Mouse (Mus musculus): ENCODE results near the gene Phyhipl. TPM values are rescaled to one million over a fixed set of nuclear protein-coding genes. Genes with fewer than 3 reads are reported as not detected.

Phyhipl gene
- polyA plus RNA-seq, 1 experiment from 2014 or later = 4.5 TPM

- Histone ChIP-seq H3K9me3 (ENCODE audit: control insufficient read depth, low read depth, low read length) (no peaks in the 10 kb centered on the region), H3K4me2 (replicated peaks; ENCODE audit: low read depth, low read length) (peak overlapping the region; percentile 97), H3K9ac (replicated peaks; ENCODE audit: low read depth, low read length) (0 out of 2 replicates have a peak overlapping the region, but pooled peaks have one; percentile 10), H3K36me3 (ENCODE audit: control insufficient read depth, insufficient read depth, low read length) (no peaks in the 10 kb centered on the region), H3K27ac (ENCODE audit: low read length) (no peak overlapping the region), H3K4me1 (ENCODE audit: control insufficient read depth, insufficient read depth, low read length) (no peaks in the 10 kb centered on the region), H3K4me3 (ENCODE audit: low read depth, low read length) (peak overlapping the region; percentile 63), H3K27me3 (ENCODE audit: control insufficient read depth, insufficient read depth, low read length) (peaks cover 12% of the 10 kb centered on the region)
- ATAC-seq (ENCODE audit: insufficient number of reproducible peaks, insufficient read depth, low FRiP score, low read depth) = peak; percentile 35; the same call in 1 of the 2 replicates
- WGBS = under 1% methylated on average over 28 of the region's 28 CpGs
Observed at GRCm38 (mm10) chr10:70599925-70600305, 55.9 kb downstream of the Phyhipl start.

- WGBS = under 1% methylated on average over 106 of the region's 124 CpGs
- Histone ChIP-seq H3K9me3 (ENCODE audit: control insufficient read depth, low read depth, low read length) (no peaks in the 10 kb centered on the region), H3K9ac (replicated peaks; ENCODE audit: low read depth, low read length) (0 out of 2 replicates have a peak overlapping the region, but pooled peaks have one; percentile 10), H3K4me1 (ENCODE audit: control insufficient read depth, insufficient read depth, low read length) (no peaks in the 10 kb centered on the region), H3K4me2 (replicated peaks; ENCODE audit: low read depth, low read length) (peak overlapping the region; percentile 97), H3K27me3 (ENCODE audit: control insufficient read depth, insufficient read depth, low read length) (peaks cover 12% of the 10 kb centered on the region), H3K4me3 (ENCODE audit: low read depth, low read length) (peak overlapping the region; percentile 63), H3K27ac (ENCODE audit: low read length) (no peak overlapping the region), H3K36me3 (ENCODE audit: control insufficient read depth, insufficient read depth, low read length) (no peaks in the 10 kb centered on the region)
- peak; percentile 93 for ATAC-seq (ENCODE audit: insufficient number of reproducible peaks, insufficient read depth, low FRiP score, low read depth)
Observed at GRCm38 (mm10) chr10:70599126-70599924, 56.4 kb downstream of the Phyhipl start.

DNA sequence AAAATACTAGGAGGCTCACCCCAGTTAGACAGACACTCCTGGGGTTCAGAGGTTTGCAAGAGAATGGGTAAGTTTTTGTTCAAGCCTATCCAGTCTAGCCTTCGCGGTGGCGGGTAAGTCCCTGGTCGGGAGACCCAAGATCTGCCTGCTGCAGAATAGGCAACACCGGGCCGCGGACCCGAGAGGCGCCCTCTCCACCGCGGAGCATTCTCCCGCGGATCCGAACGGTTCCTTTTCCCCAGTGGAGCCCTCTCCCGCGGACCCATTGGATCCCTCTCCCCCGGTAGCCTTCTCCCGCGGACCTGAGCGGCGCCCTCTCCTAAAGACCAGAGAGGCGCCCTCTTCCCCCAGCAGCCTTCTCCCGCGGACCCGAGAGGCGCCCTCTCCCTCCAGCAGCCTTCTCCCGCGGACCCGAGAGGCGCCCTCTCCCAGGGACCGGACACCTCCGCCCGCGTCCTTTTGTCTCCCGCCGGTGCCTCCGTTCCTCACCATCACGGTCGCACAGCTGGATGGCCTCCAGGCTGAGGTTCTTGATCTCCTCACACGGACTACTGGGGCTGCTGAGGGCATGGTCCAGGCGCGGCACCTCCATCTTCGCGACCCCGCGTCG, 57.1 kb downstream of the Phyhipl start:
- Histone ChIP-seq H3K27me3 (ENCODE audit: control insufficient read depth, insufficient read depth, low read length) (peaks cover 12% of the 10 kb centered on the region), H3K4me3 (ENCODE audit: low read depth, low read length) (peak overlapping the region; percentile 63), H3K4me1 (ENCODE audit: control insufficient read depth, insufficient read depth, low read length) (no peaks in the 10 kb centered on the region), H3K9me3 (ENCODE audit: control insufficient read depth, low read depth, low read length) (no peaks in the 10 kb centered on the region), H3K27ac (ENCODE audit: low read length) (no peak overlapping the region), H3K36me3 (ENCODE audit: control insufficient read depth, insufficient read depth, low read length) (no peaks in the 10 kb centered on the region), H3K4me2 (replicated peaks; ENCODE audit: low read depth, low read length) (peak overlapping the region; percentile 97), H3K9ac (replicated peaks; ENCODE audit: low read depth, low read length) (no peak overlapping the region)
- peak; percentile 57 for ATAC-seq (ENCODE audit: insufficient number of reproducible peaks, insufficient read depth, low FRiP score, low read depth)
- under 1% methylated on average over 48 of the region's 48 CpGs for WGBS

DNA sequence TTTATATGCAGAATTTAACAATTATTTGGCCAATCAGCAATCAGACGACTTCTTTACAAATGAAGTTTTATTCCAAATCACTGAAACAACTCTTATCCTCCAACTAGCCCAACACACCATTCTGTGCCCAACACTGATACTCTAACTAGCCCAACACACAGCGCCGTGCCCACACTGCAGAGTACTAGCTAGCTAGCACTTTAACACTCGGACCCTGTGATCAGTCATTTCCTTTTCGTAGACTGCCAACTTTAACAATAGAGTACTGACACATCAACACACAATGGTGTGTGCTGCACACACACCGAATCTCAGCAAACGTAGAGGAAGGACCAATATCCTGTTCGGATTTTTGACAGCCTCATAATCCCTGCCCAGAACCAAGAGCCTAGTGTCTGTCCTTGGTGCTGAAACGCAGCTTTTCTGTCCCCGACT, 57.7 kb downstream of the Phyhipl start:
- no peak overlapping the region for H3K9ac ChIP-seq (replicated peaks; ENCODE audit: low read depth, low read length)
- 22% methylated on average over 10 of the region's 10 CpGs for WGBS
- no peaks in the 10 kb centered on the region for H3K4me1 ChIP-seq (ENCODE audit: control insufficient read depth, insufficient read depth, low read length)
- no peak for ATAC-seq (ENCODE audit: insufficient number of reproducible peaks, insufficient read depth, low FRiP score, low read depth)
- H3K27me3 ChIP-seq (ENCODE audit: control insufficient read depth, insufficient read depth, low read length) = peaks cover 12% of the 10 kb centered on the region
- no peaks in the 10 kb centered on the region for H3K36me3 ChIP-seq (ENCODE audit: control insufficient read depth, insufficient read depth, low read length)
- H3K9me3 ChIP-seq (ENCODE audit: control insufficient read depth, low read depth, low read length) = no peaks in the 10 kb centered on the region
- H3K4me3 ChIP-seq (ENCODE audit: low read depth, low read length) = peak overlapping the region; percentile 63
- H3K27ac ChIP-seq (ENCODE audit: low read length) = no peak overlapping the region
- H3K4me2 ChIP-seq (replicated peaks; ENCODE audit: low read depth, low read length) = peak overlapping the region; percentile 97

GRCm38 (mm10) chr10:70594007-70594406, 61.8 kb downstream of the Phyhipl start:
- no peaks in the 10 kb centered on the region for H3K9me3 ChIP-seq (ENCODE audit: control insufficient read depth, low read depth, low read length)
- ATAC-seq (ENCODE audit: insufficient number of reproducible peaks, insufficient read depth, low FRiP score, low read depth) = no peak

GRCm38 (mm10) chr10:70586876-70587405, 68.8 kb downstream of the Phyhipl start:
- Histone ChIP-seq H3K9me3 (ENCODE audit: control insufficient read depth, low read depth, low read length) (no peaks in the 10 kb centered on the region), H3K4me3 (ENCODE audit: low read depth, low read length) (no peak overlapping the region), H3K36me3 (ENCODE audit: control insufficient read depth, insufficient read depth, low read length) (no peaks in the 10 kb centered on the region), H3K27me3 (ENCODE audit: control insufficient read depth, insufficient read depth, low read length) (no peaks in the 10 kb centered on the region), H3K4me2 (replicated peaks; ENCODE audit: low read depth, low read length) (no peak overlapping the region), H3K4me1 (ENCODE audit: control insufficient read depth, insufficient read depth, low read length) (no peaks in the 10 kb centered on the region), H3K9ac (replicated peaks; ENCODE audit: low read depth, low read length) (no peak overlapping the region), H3K27ac (ENCODE audit: low read length) (no peak overlapping the region)
- 85% methylated on average over 3 of the region's 3 CpGs for WGBS
- ATAC-seq (ENCODE audit: insufficient number of reproducible peaks, insufficient read depth, low FRiP score, low read depth) = no peak

More at GRCm38 (mm10) chr10:70594007-70594406, 61.8 kb downstream of the Phyhipl start:
- Histone ChIP-seq H3K4me1 (ENCODE audit: control insufficient read depth, insufficient read depth, low read length) (no peaks in the 10 kb centered on the region), H3K9ac (replicated peaks; ENCODE audit: low read depth, low read length) (no peak overlapping the region), H3K4me3 (ENCODE audit: low read depth, low read length) (no peak overlapping the region), H3K27me3 (ENCODE audit: control insufficient read depth, insufficient read depth, low read length) (peaks cover 2% of the 10 kb centered on the region; the same call in 1 of the 2 replicates), H3K27ac (ENCODE audit: low read length) (no peak overlapping the region), H3K4me2 (replicated peaks; ENCODE audit: low read depth, low read length) (no peak overlapping the region), H3K36me3 (ENCODE audit: control insufficient read depth, insufficient read depth, low read length) (no peaks in the 10 kb centered on the region)
- 59% methylated on average over 1 of the region's 1 CpGs for WGBS

GRCm38 (mm10) chr10:70584171-70584570, 71.6 kb downstream of the Phyhipl start:
- H3K9ac ChIP-seq (replicated peaks; ENCODE audit: low read depth, low read length) = no peak overlapping the region
- no peak overlapping the region for H3K4me3 ChIP-seq (ENCODE audit: low read depth, low read length)
- no peaks in the 10 kb centered on the region for H3K4me1 ChIP-seq (ENCODE audit: control insufficient read depth, insufficient read depth, low read length)
- ATAC-seq (ENCODE audit: insufficient number of reproducible peaks, insufficient read depth, low FRiP score, low read depth) = no peak
- H3K9me3 ChIP-seq (ENCODE audit: control insufficient read depth, low read depth, low read length) = no peaks in the 10 kb centered on the region
- H3K27ac ChIP-seq (ENCODE audit: low read length) = no peak overlapping the region
- 77% methylated on average over 1 of the region's 1 CpGs for WGBS
- H3K36me3 ChIP-seq (ENCODE audit: control insufficient read depth, insufficient read depth, low read length) = no peaks in the 10 kb centered on the region
- no peak overlapping the region for H3K4me2 ChIP-seq (replicated peaks; ENCODE audit: low read depth, low read length)
- no peaks in the 10 kb centered on the region for H3K27me3 ChIP-seq (ENCODE audit: control insufficient read depth, insufficient read depth, low read length)

DNA sequence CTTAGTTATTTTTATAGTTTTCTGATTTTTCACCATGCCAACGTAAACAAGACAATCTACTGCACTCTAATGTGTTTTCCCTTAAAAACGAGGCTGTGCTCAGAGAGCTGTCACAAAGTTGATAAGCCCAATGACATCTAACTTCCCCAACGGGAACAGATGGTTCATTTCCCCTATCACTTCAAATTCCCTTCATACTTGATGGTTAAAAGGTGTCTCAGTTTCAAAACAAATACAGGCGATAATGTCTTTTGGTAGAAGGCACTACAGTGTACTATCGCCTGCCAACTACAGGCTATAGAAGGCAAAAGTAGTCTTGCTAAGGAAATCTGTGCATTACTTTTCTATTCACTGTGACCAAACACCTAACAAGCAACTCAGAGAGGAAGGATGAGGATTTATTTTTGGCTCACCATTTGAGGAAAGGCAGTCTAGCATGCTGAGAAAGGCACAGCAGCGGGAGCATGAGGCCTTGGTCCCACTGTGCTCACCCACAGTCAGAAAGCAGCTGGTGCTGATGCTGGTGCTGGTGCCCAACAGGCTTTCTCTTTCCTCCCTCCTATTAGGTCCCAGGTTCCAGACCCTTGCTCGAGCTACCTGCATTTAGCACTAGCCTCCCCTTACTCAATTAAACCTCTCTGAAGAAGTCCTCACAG, 74.1 kb downstream of the Phyhipl start:
- Histone ChIP-seq H3K4me3 (ENCODE audit: low read depth, low read length) (no peak overlapping the region), H3K4me2 (replicated peaks; ENCODE audit: low read depth, low read length) (no peak overlapping the region), H3K9me3 (ENCODE audit: control insufficient read depth, low read depth, low read length) (no peaks in the 10 kb centered on the region), H3K36me3 (ENCODE audit: control insufficient read depth, insufficient read depth, low read length) (no peaks in the 10 kb centered on the region), H3K9ac (replicated peaks; ENCODE audit: low read depth, low read length) (no peak overlapping the region), H3K27ac (ENCODE audit: low read length) (no peak overlapping the region), H3K4me1 (ENCODE audit: control insufficient read depth, insufficient read depth, low read length) (no peaks in the 10 kb centered on the region), H3K27me3 (ENCODE audit: control insufficient read depth, insufficient read depth, low read length) (no peaks in the 10 kb centered on the region)
- WGBS = 44% methylated on average over 7 of the region's 7 CpGs
- no peak for ATAC-seq (ENCODE audit: insufficient number of reproducible peaks, insufficient read depth, low FRiP score, low read depth)

All from stomach, embryonic 14.5 days (tissue).